Mouse (Mus musculus): ENCODE measurements around the gene Gorab. TPM values are rescaled to one million over a fixed set of nuclear protein-coding genes. Genes with fewer than 3 reads are reported as not detected.

Gorab gene
- polyA plus RNA-seq, 1 experiment from 2014 or later, result 19.6 TPM

DNA sequence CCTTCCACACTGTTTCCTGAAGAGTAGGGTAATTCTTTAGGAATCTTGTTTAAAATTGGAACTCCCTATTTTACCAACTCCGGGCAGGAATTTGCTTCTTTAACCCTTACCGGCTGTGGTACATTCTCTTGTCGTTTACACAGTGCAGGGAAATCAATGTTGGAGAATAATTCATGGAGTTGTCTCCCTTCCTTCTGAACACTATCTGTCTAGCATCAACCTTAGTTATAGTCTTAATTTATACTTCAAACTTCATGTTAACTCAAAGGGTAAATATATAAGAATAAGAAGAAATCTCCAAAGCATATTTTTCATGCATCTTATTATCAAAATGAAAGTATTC lies 64.3 kb downstream of the Gorab start:
- Histone ChIP-seq H3K27me3 (ENCODE audit: control insufficient read depth, insufficient read depth, low read length) (no peaks in the 10 kb centered on the region), H3K36me3 (ENCODE audit: control insufficient read depth, insufficient read depth, low read length) (no peaks in the 10 kb centered on the region), H3K4me1 (ENCODE audit: control insufficient read depth, insufficient read depth, low read length) (no peaks in the 10 kb centered on the region), H3K9ac (replicated peaks; ENCODE audit: low read depth, low read length) (no peak overlapping the region), H3K27ac (ENCODE audit: low read depth, low read length) (no peak overlapping the region), H3K4me3 (ENCODE audit: low read depth, low read length) (no peak overlapping the region), H3K4me2 (ENCODE audit: low read depth, low read length) (no peak overlapping the region), H3K9me3 (ENCODE audit: control insufficient read depth, low read length) (no peaks in the 10 kb centered on the region)
- no peak for ATAC-seq (ENCODE audit: low read depth)
- WGBS, result 59% methylated on average over 3 of the region's 3 CpGs

DNA sequence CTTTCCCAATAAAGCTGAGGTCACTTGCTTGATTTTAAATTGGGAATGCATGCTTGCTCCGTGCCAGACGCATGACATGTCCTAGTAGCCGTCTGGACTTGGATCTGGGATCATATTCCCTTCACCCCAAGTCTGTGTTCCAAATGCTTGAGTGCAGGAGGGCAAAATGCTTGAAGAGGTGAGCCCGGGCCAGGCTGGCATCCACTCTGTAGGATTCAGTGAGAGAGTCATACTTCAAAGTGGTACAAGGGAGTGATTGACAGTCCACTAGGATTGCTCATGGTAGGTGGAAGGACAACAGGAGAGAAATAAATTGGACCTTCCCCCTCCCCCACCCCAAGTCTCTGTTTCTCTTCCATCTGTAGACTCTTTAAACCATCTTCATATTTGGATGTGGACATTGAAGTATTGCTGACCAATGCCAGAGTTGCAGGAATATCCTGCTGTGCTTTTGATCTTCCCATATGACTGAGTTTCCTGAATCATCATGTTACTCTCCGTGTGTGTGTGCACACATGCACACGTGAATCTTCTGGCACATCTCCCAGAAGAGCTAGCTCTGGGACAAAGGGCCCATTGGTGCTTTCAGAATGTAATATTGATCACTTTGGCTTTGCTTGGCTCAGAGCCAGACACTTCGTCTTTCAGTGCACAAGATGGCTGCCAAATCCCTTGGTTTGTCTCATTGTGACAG lies 64.8 kb downstream of the Gorab start:
- H3K4me2 ChIP-seq (ENCODE audit: low read depth, low read length), result no peak overlapping the region
- no peak overlapping the region for H3K9ac ChIP-seq (replicated peaks; ENCODE audit: low read depth, low read length)
- no peaks in the 10 kb centered on the region for H3K4me1 ChIP-seq (ENCODE audit: control insufficient read depth, insufficient read depth, low read length)
- H3K27me3 ChIP-seq (ENCODE audit: control insufficient read depth, insufficient read depth, low read length), result no peaks in the 10 kb centered on the region
- no peak overlapping the region for H3K4me3 ChIP-seq (ENCODE audit: low read depth, low read length)
- peak; percentile 86 for ATAC-seq (ENCODE audit: low read depth)
- no peaks in the 10 kb centered on the region for H3K9me3 ChIP-seq (ENCODE audit: control insufficient read depth, low read length)
- no peaks in the 10 kb centered on the region for H3K36me3 ChIP-seq (ENCODE audit: control insufficient read depth, insufficient read depth, low read length)
- 52% methylated on average over 7 of the region's 7 CpGs for WGBS
- H3K27ac ChIP-seq (ENCODE audit: low read depth, low read length), result no peak overlapping the region

DNA sequence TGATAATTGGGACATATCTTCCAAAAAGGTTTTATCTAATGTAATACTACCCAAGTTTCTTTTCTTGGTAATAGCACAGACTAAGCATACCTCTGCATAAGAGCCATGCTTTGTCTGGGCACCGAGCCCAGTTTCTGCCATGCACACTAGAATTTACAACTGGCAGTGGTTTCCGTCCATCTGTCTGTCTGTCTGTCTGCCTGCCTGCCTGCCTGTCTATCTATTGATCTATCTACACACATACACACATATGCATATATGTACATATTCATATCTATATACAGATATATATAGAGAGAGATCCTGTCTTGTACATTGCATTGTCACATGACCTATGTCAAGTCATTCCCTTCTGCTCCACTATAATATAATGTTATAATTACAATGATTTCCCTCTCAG lies 65.6 kb downstream of the Gorab start:
- Histone ChIP-seq H3K27ac (ENCODE audit: low read depth, low read length) (no peak overlapping the region), H3K9me3 (ENCODE audit: control insufficient read depth, low read length) (no peaks in the 10 kb centered on the region), H3K27me3 (ENCODE audit: control insufficient read depth, insufficient read depth, low read length) (no peaks in the 10 kb centered on the region), H3K4me3 (ENCODE audit: low read depth, low read length) (no peak overlapping the region), H3K4me2 (ENCODE audit: low read depth, low read length) (no peak overlapping the region), H3K9ac (replicated peaks; ENCODE audit: low read depth, low read length) (no peak overlapping the region), H3K36me3 (ENCODE audit: control insufficient read depth, insufficient read depth, low read length) (no peaks in the 10 kb centered on the region), H3K4me1 (ENCODE audit: control insufficient read depth, insufficient read depth, low read length) (no peaks in the 10 kb centered on the region)
- no peak for ATAC-seq (ENCODE audit: low read depth)
- 67% methylated on average over 2 of the region's 2 CpGs for WGBS

Other genes with a start within 250 kb of the Gorab start
- 0.78 and 6.3 TPM in 2 replicates for gene Prrx1, start 90.0 kb downstream of the Gorab start, polyA plus RNA-seq (2014; fragmentation: Nextera tagmentation; extraction: Ambion mirVana)

All from neural tube, embryonic 14.5 days (tissue).